Mouse (Mus musculus): ENCODE results near the gene Chrm3. TPM values are rescaled to one million over a fixed set of nuclear protein-coding genes. Genes with fewer than 3 reads are reported as not detected.
A peak's percentile ranks its signal among the peaks of the same experiment; 100 is the strongest.
"Not testable (repeated sequence)": the region's sequence is repeated elsewhere in the genome, so short reads cannot be mapped to it uniquely, and the experiment has no call there.

Chrm3 gene
- polyA plus RNA-seq, 1 experiment, result 36.0 TPM

DNA sequence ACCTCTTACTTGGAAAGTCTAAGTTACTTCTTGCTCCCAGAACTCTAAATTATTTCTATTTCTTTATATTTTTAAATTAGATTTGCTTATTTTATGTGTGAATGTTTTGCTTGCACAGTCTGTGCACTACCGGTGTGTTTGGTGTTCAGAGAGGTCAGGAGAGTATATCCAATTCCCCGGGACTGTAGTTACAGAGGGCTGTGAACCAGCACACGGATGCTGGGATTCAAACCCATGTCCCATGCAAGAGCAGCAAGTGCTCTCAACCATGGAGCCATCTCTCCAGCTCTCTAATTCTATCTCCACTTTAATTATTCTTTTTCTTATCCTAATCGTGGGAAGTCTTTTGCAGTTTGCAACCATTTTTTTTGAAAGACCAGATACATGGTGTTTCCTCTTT, 478.7 kb downstream of the Chrm3 start:
- TF ChIP-seq POLR2A (IDR thresholded peaks at IDR 0.05; ENCODE audit: extremely low read depth, insufficient read depth, low read length) (no peak), CTCF (IDR thresholded peaks at IDR 0.05; ENCODE audit: extremely low read depth, insufficient read depth, low read length) (no peak)
- no peaks in the 10 kb centered on the region; the same call in 1 of the 2 replicates for H3K4me1 ChIP-seq (ENCODE audit: control insufficient read depth, insufficient read depth, low read length)

DNA sequence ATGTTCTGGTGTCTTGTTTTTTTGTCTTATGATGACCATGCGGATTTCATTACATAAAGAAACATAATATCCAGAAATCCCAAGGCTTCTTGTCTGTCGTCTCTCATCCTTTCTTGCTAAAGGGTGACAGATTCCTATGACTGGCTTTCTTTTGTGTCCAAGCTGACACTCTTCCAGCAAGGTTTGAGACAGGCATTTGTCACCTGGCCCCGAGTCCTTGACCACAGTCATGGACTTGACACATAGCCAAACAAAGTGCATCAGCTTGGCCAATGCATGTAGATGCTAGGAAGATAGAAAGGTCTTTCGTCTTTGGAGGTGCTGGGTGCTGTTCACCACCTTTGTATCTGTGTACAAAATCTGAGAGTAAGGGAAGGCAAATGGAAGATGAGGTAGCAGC, 480.2 kb downstream of the Chrm3 start:
- no peak overlapping the region for H3K27ac ChIP-seq (ENCODE audit: insufficient read depth, low read length)
- no peak for TF ChIP-seq POLR2A (IDR thresholded peaks at IDR 0.05; ENCODE audit: extremely low read depth, insufficient read depth, low read length)
- TF ChIP-seq CTCF (IDR thresholded peaks at IDR 0.05; ENCODE audit: extremely low read depth, insufficient read depth, low read length), result no peak
- H3K4me3 ChIP-seq (ENCODE audit: insufficient read depth, low read length), result no peak overlapping the region
- H3K4me1 ChIP-seq (ENCODE audit: control insufficient read depth, insufficient read depth, low read length), result no peaks in the 10 kb centered on the region; the same call in 1 of the 2 replicates

More for the DNA sequence above, 478.7 kb downstream of the Chrm3 start:
- Histone ChIP-seq H3K4me3 (ENCODE audit: insufficient read depth, low read length) (no peak overlapping the region), H3K27ac (ENCODE audit: insufficient read depth, low read length) (no peak overlapping the region)

DNA sequence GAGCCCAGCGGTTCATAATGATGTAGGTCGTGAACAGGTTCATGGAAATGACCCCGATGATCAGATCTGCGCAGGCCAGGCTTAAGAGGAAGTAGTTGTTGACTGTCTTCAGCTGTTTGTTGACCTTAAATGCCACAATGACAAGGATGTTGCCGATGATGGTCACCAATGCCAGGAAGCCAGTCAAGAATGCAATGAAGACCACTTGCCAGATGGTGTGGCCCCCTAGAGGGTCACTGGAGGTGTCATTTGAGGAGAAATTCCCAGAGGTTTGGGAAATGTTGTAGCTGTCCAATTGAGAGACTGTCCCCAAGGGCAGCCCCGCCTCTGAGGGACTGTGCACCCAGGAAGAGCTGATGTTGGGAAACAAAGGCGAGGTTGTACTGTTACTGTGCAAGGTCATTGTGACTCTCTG, 482.0 kb downstream of the Chrm3 start:
- Histone ChIP-seq H3K27ac (ENCODE audit: insufficient read depth, low read length) (no peak overlapping the region), H3K4me1 (ENCODE audit: control insufficient read depth, insufficient read depth, low read length) (no peaks in the 10 kb centered on the region; the same call in 1 of the 2 replicates), H3K4me3 (ENCODE audit: insufficient read depth, low read length) (no peak overlapping the region)
- TF ChIP-seq POLR2A (IDR thresholded peaks at IDR 0.05; ENCODE audit: extremely low read depth, insufficient read depth, low read length) (no peak), CTCF (IDR thresholded peaks at IDR 0.05; ENCODE audit: extremely low read depth, insufficient read depth, low read length) (no peak)

DNA sequence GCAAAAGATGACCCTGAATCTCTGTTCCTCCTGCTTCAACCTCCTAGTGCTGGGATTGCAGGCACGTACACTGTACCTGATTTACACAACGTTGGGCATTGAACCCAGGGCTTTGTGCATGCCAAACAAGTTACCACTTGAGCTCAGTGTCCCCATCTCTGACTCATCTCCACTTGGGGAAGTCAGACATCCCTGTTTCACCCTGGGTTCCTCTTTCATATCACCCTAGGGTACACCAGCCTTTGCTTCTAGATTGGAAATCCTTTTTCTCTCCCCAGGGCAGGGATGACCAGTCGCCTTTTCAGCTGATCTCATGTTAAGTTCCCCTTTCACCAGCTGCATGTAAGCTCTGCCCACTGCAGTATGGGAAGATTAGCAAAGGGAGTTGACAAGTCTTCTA, 487.3 kb downstream of the Chrm3 start:
- Histone ChIP-seq H3K4me1 (ENCODE audit: control insufficient read depth, insufficient read depth, low read length) (no peaks in the 10 kb centered on the region; the same call in 1 of the 2 replicates), H3K27ac (ENCODE audit: insufficient read depth, low read length) (no peak overlapping the region), H3K4me3 (ENCODE audit: insufficient read depth, low read length) (no peak overlapping the region)
- TF ChIP-seq CTCF (IDR thresholded peaks at IDR 0.05; ENCODE audit: extremely low read depth, insufficient read depth, low read length) (no peak), POLR2A (IDR thresholded peaks at IDR 0.05; ENCODE audit: extremely low read depth, insufficient read depth, low read length) (no peak)

GRCm38 (mm10) chr13:9866161-9866560, 494.5 kb downstream of the Chrm3 start:
- H3K4me1 ChIP-seq (ENCODE audit: control insufficient read depth, insufficient read depth, low read length), result no peaks in the 10 kb centered on the region
- H3K27ac ChIP-seq (ENCODE audit: insufficient read depth, low read length), result no peak overlapping the region
- no peak for TF ChIP-seq POLR2A (IDR thresholded peaks at IDR 0.05; ENCODE audit: extremely low read depth, insufficient read depth, low read length)
- TF ChIP-seq CTCF (IDR thresholded peaks at IDR 0.05; ENCODE audit: extremely low read depth, insufficient read depth, low read length), result no peak
- H3K4me3 ChIP-seq (ENCODE audit: insufficient read depth, low read length), result no peak overlapping the region

GRCm38 (mm10) chr13:9847515-9847914, 513.1 kb downstream of the Chrm3 start:
- H3K27ac ChIP-seq (ENCODE audit: insufficient read depth, low read length), result no peak overlapping the region
- no peak overlapping the region for H3K4me3 ChIP-seq (ENCODE audit: insufficient read depth, low read length)
- H3K4me1 ChIP-seq (ENCODE audit: control insufficient read depth, insufficient read depth, low read length), result no peaks in the 10 kb centered on the region
- TF ChIP-seq POLR2A (IDR thresholded peaks at IDR 0.05; ENCODE audit: extremely low read depth, insufficient read depth, low read length) (no peak), CTCF (IDR thresholded peaks at IDR 0.05; ENCODE audit: extremely low read depth, insufficient read depth, low read length) (no peak)

GRCm38 (mm10) chr13:9846543-9847434, 513.9 kb downstream of the Chrm3 start:
- Histone ChIP-seq H3K27ac (ENCODE audit: insufficient read depth, low read length) (no peak overlapping the region), H3K4me1 (ENCODE audit: control insufficient read depth, insufficient read depth, low read length) (no peaks in the 10 kb centered on the region), H3K4me3 (ENCODE audit: insufficient read depth, low read length) (no peak overlapping the region)
- TF ChIP-seq CTCF (IDR thresholded peaks at IDR 0.05; ENCODE audit: extremely low read depth, insufficient read depth, low read length), result peak; percentile 100
- no peak for TF ChIP-seq POLR2A (IDR thresholded peaks at IDR 0.05; ENCODE audit: extremely low read depth, insufficient read depth, low read length)

DNA sequence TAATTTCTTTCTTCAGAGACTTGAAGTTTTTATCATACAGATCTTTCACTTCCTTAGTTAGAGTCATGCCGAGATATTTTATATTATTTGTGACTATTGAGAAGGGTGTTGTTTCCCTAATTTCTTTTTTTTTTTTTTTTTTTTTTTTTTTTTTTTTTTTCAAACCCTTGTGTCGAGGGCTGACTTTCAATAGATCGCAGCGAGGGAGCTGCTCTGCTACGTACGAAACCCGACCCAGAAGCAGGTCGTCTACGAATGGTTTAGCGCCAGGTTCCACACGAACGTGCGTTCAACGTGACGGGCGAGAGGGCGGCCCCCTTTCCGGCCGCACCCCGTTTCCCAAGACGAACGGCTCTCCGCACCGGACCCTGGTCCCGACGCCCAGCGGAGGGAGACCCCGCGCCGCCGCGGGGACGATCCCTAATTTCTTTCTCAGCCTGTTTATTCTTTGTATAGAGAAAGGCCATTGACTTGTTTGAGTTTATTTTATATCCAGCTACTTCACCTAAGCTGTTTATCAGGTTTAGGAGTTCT, 526.4 kb downstream of the Chrm3 start:
- H3K4me1 ChIP-seq (ENCODE audit: control insufficient read depth, insufficient read depth, low read length); H3K27ac ChIP-seq (ENCODE audit: insufficient read depth, low read length); H3K4me3 ChIP-seq (ENCODE audit: insufficient read depth, low read length): not testable (repeated sequence)

- Histone ChIP-seq H3K4me3 (ENCODE audit: insufficient read depth, low read length) (no peak overlapping the region), H3K27ac (ENCODE audit: insufficient read depth, low read length) (no peak overlapping the region), H3K4me1 (ENCODE audit: control insufficient read depth, insufficient read depth, low read length) (no peaks in the 10 kb centered on the region)
- TF ChIP-seq POLR2A (IDR thresholded peaks at IDR 0.05; ENCODE audit: extremely low read depth, insufficient read depth, low read length) (no peak), CTCF (IDR thresholded peaks at IDR 0.05; ENCODE audit: extremely low read depth, insufficient read depth, low read length) (peak; percentile 41)
Observed at GRCm38 (mm10) chr13:9826227-9826626, 534.4 kb downstream of the Chrm3 start.
